Mouse (Mus musculus) heart, adult 2 months (tissue): ENCODE results near the gene Psmg1.
"Not testable (repeated sequence)": the region's sequence is repeated elsewhere in the genome, so short reads cannot be mapped to it uniquely, and the experiment has no call there.

ENCODE experiments used
- CTCF ChIP-seq: fragments of 200-600 bp; IDR thresholded peaks from 2 replicates; pipeline ENCODE4 v1.8.1; 2022; ENCODE audit warnings: antibody characterized with exemption, mild to moderate bottlenecking, moderate library complexity
- EP300 ChIP-seq: fragments of 200-500 bp; IDR thresholded peaks from 2 replicates; pipeline ENCODE4 v1.6.1; 2011; ENCODE audit warnings: low read depth, low read length, control low read depth; ENCODE audit not compliant: insufficient read depth
- POLR2A ChIP-seq: fragments of 200-500 bp; IDR thresholded peaks from 2 replicates; pipeline ENCODE4 v1.6.1; 2011; ENCODE audit warnings: mild to moderate bottlenecking, low read depth, low read length, control low read depth; ENCODE audit not compliant: insufficient read depth

GRCm38 (mm10) chr16:95960689-95961088 lies 30.1 kb downstream of the Psmg1 start:
- not testable (repeated sequence) for TF ChIP-seq POLR2A, CTCF, EP300
